Mouse (Mus musculus) cerebellum, adult 11 months (tissue): ENCODE data around the gene Mlc1.

Source experiments
- DNase-seq: peaks from one replicate; pipeline ENCODE4 v3.0.0; 2022

Mlc1 gene

GRCm38 (mm10) chr15:88936619-88937290 is 42.1 kb downstream of the Mlc1 start:
- DNase-seq, result no peak

GRCm38 (mm10) chr15:88934141-88934540 is 44.7 kb downstream of the Mlc1 start:
- no peak for DNase-seq

- DNase-seq, result no peak
These were observed 46.1 kb downstream of the Mlc1 start for GRCm38 (mm10) chr15:88932667-88933066.

GRCm38 (mm10) chr15:88921992-88922310 is 56.9 kb downstream of the Mlc1 start:
- DNase-seq, result no peak

- peak; percentile 71 for DNase-seq
These were observed 57.4 kb downstream of the Mlc1 start for GRCm38 (mm10) chr15:88921131-88921991.

GRCm38 (mm10) chr15:88920065-88920464 is 58.7 kb downstream of the Mlc1 start:
- no peak for DNase-seq

GRCm38 (mm10) chr15:88919328-88919727 is 59.5 kb downstream of the Mlc1 start:
- no peak for DNase-seq

GRCm38 (mm10) chr15:88917126-88917525 is 61.7 kb downstream of the Mlc1 start:
- DNase-seq, result no peak

- no peak for DNase-seq
These were observed 62.4 kb downstream of the Mlc1 start for GRCm38 (mm10) chr15:88916366-88916765.

- DNase-seq, result no peak
These were observed 63.8 kb downstream of the Mlc1 start for GRCm38 (mm10) chr15:88915046-88915445.

GRCm38 (mm10) chr15:88906347-88906746 is 72.5 kb downstream of the Mlc1 start:
- no peak for DNase-seq
